Mouse (Mus musculus): ENCODE data around the gene Cyp2c68.
"Not testable (repeated sequence)": the region's sequence is repeated elsewhere in the genome, so short reads cannot be mapped to it uniquely, and the experiment has no call there.

The Cyp2c68 gene

GRCm38 (mm10) chr19:39740920-39741319 lies at the start of gene Cyp2c68:
TSS of gene Cyp2c68 (minus strand) at chr19:39741054.
- DNase-seq (ENCODE audit: low spot score), result no peak

- not testable (repeated sequence) for DNase-seq (ENCODE audit: low spot score)
These were observed 44.6 kb upstream of the Cyp2c68 start for GRCm38 (mm10) chr19:39785458-39785857.

- DNase-seq (ENCODE audit: low spot score), result no peak
These were observed 4.5 kb upstream of the Cyp2c68 start for GRCm38 (mm10) chr19:39745357-39745756.

- DNase-seq (ENCODE audit: low spot score), result not testable (repeated sequence)
These were observed 3.5 kb upstream of the Cyp2c68 start for GRCm38 (mm10) chr19:39744361-39744760.

- not testable (repeated sequence) for DNase-seq (ENCODE audit: low spot score)
These were observed 29.7 kb downstream of the Cyp2c68 start for GRCm38 (mm10) chr19:39711116-39711515.

- DNase-seq (ENCODE audit: low spot score), result not testable (repeated sequence)
These were observed 75.2 kb downstream of the Cyp2c68 start for GRCm38 (mm10) chr19:39665650-39666049.

GRCm38 (mm10) chr19:39652381-39652780 lies 88.5 kb downstream of the Cyp2c68 start:
- no peak for DNase-seq (ENCODE audit: low spot score)

- DNase-seq (ENCODE audit: low spot score), result no peak
These were observed 91.9 kb downstream of the Cyp2c68 start, which contains the start of gene Cyp2c67 for GRCm38 (mm10) chr19:39648938-39649337. TSS of gene Cyp2c67 (minus strand) at chr19:39649051.

GRCm38 (mm10) chr19:39647519-39647918 lies 93.3 kb downstream of the Cyp2c68 start:
- no peak for DNase-seq (ENCODE audit: low spot score)

- DNase-seq (ENCODE audit: low spot score), result not testable (repeated sequence)
These were observed 96.3 kb downstream of the Cyp2c68 start for GRCm38 (mm10) chr19:39644551-39644950.

Data from yolk sac, embryonic 10.5 days (tissue).